ENCODE assay signal across 22 mouse cellular contexts in genomic region chr1:90522294-90522693, GRCm38 (mm10).
DNase-seq lines count a peak whose midpoint lies in the region; ATAC-seq lines count a peak whose summit lies in the region.
"Had no signal": no experiment of that assay in that cellular context is flagged by ENCODE, and none has a peak within 500 bp of the region (broad histone marks: within the 10 kb centered on the region; RNA-seq: fewer than 3 reads in every experiment).

No protein-coding gene starts in this region.

- H3K9me3 ChIP-seq in intestine, embryonic 16.5 days (ENCODE audit: control insufficient read depth, low read length): no peaks in the 10 kb centered on the region
- H3K9me3 ChIP-seq: intestine, embryonic 15.5 days; kidney, embryonic 15.5 days; midbrain, embryonic 10.5 days had no signal

- peaks cover 3% of the 10 kb centered on the region; the same call in 1 of the 2 replicates for H3K4me1 ChIP-seq in intestine, embryonic 16.5 days (ENCODE audit: control insufficient read depth, insufficient read depth, low read length)

- ATAC-seq in intestine, embryonic 16.5 days: no peak
- no peak for ATAC-seq in CD4-positive, CD25-positive, alpha-beta regulatory T cell, adult 4 months
- ATAC-seq: forebrain, embryonic 14.5 days; intestine, embryonic 15.5 days; Patski had no signal

- H3K4me3 ChIP-seq in intestine, embryonic 16.5 days (ENCODE audit: low read length): no peak overlapping the region
- H3K4me3 ChIP-seq: intestine, embryonic 15.5 days; kidney, embryonic 15.5 days; layer of hippocampus, adult 2 months; midbrain, embryonic 10.5 days had no signal

- H3K4me2 ChIP-seq in intestine, embryonic 16.5 days (ENCODE audit: low read depth, low read length): no peak overlapping the region
- H3K4me2 ChIP-seq: hindbrain, embryonic 14.5 days; intestine, embryonic 15.5 days; kidney, embryonic 15.5 days had no signal

- WGBS in intestine, embryonic 16.5 days: 82% methylated on average over 8 of the region's 8 CpGs

- H3K9ac ChIP-seq in intestine, embryonic 16.5 days (ENCODE audit: low read depth, low read length): no peak overlapping the region
- H3K9ac ChIP-seq: hindbrain, embryonic 14.5 days; intestine, embryonic 15.5 days; kidney, embryonic 15.5 days had no signal

- intact Hi-C loops in gastrocnemius, postnatal 14 days (cut with DNase I; ENCODE audit: low total_unique reads): no loop called here
- intact Hi-C loops in heart, postnatal 36 days (cut with DNase I): no loop called here

- DNase-seq in kidney, postnatal 14 days: peak; percentile 16
- DNase-seq in kidney, adult 8-10 months: no peak
- peak; percentile 41 to 53 for DNase-seq in gastrocnemius, adult 8-10 months (ENCODE audit: low spot score in 2 of 2)
- DNase-seq in gastrocnemius, postnatal 14 days: peak; percentile 47
- peak; percentile 31 to 61 for DNase-seq in heart, postnatal 36 days
- no peak for DNase-seq in cerebellum, adult 9-10 months
- DNase-seq: adrenal gland, adult 8-10 months; cerebellum, adult 9-11 months; layer of hippocampus, postnatal 36 days; retina, postnatal 1 day; thymus, adult 18-20 months; thymus, postnatal 4 days had no signal

- no peak overlapping the region for H3K27ac ChIP-seq in intestine, embryonic 16.5 days (ENCODE audit: low read length)
- H3K27ac ChIP-seq: hindbrain, embryonic 14.5 days; intestine, embryonic 15.5 days; kidney, embryonic 15.5 days; layer of hippocampus, adult 2 months; macrophage; midbrain, embryonic 10.5 days had no signal

- no peaks in the 10 kb centered on the region for H3K27me3 ChIP-seq in intestine, embryonic 16.5 days (replicated peaks; ENCODE audit: control insufficient read depth, insufficient read depth, low read length)
- H3K27me3 ChIP-seq: intestine, embryonic 15.5 days; kidney, embryonic 15.5 days; Patski had no signal

- no peaks in the 10 kb centered on the region for H3K36me3 ChIP-seq in intestine, embryonic 16.5 days (ENCODE audit: control insufficient read depth, insufficient read depth, low read length)
- H3K36me3 ChIP-seq: intestine, embryonic 15.5 days; kidney, embryonic 15.5 days; midbrain, embryonic 10.5 days had no signal

Comparison
In these comparisons a context has a peak if more than half of its experiments do, and no peak if none do; other contexts are left out.
1. DNase-seq: peak in kidney, postnatal 14 days (single experiment), gastrocnemius, adult 8-10 months (2 of 2), gastrocnemius, postnatal 14 days (single experiment) and heart, postnatal 36 days (2 of 2); none in kidney, adult 8-10 months (0 of 2) and cerebellum, adult 9-10 months (single experiment).